In genomic region chr5:123720328-123721311, GRCm38 (mm10) we compare ENCODE assay signal across 8 mouse cellular contexts. TPM values are rescaled to one million over a fixed set of nuclear protein-coding genes. Genes with fewer than 3 reads are reported as not detected.
DNase-seq lines count a peak whose midpoint lies in the region; ATAC-seq lines count a peak whose summit lies in the region.

Zcchc8 (minus strand) TSS chr5:123721100.

- peak; percentile 100 for ATAC-seq in megakaryocyte progenitor cell, adult 5-6 weeks (replicated peaks; ENCODE audit: poor library complexity)

- DNase-seq in adipocyte (ENCODE audit: low spot score) = peak; percentile 99
- peak; percentile 98 for DNase-seq in embryo, embryonic 10 days (ENCODE audit: low spot score)
- peak; percentile 87 for DNase-seq in gastrocnemius, postnatal 10 days
- peak; percentile 98 for DNase-seq in induced T-regulatory cell, adult 2 months (ENCODE audit: low read depth)
- DNase-seq in left cerebral cortex, adult 9 months (ENCODE audit: low spot score in 2 of 2) = peak; percentile 93 to 98
- DNase-seq in right cerebral cortex, postnatal 14 days = peak; percentile 92
- DNase-seq in urinary bladder, postnatal 36 days (ENCODE audit: low spot score in 2 of 2) = peak; percentile 92 to 96

RNA-seq across cellular contexts. Expression of gene Zcchc8, which starts in this region (rescaled TPM):
- 10 to 100 TPM; 26.6 to 33.2 TPM for total RNA-seq in gastrocnemius, postnatal 10 days (2021)
- 50.8 and 52.0 TPM in 2 replicates for total RNA-seq in megakaryocyte progenitor cell, adult 5-6 weeks (2015)
- total RNA-seq in megakaryocyte progenitor cell, adult 5-6 weeks (2017) = 103 and 131 TPM in 2 replicates

Comparison
In these comparisons a context has a peak if more than half of its experiments do, and no peak if none do; other contexts are left out.
1. Peak in every context shown above with its lines: DNase-seq and ATAC-seq.